Comparison of ENCODE assay signal across 7 mouse cellular contexts in genomic region chr6:84008363-84009171, GRCm38 (mm10). TPM values are rescaled to one million over a fixed set of nuclear protein-coding genes. Genes with fewer than 3 reads are reported as not detected.
DNase-seq lines count a peak whose midpoint lies in the region; ATAC-seq and TF ChIP-seq lines count a peak whose summit lies in the region.

Dysf (plus strand) TSS chr6:84008590.

- peaks cover 9 to 28% of the 10 kb centered on the region in 2 experiments for H3K4me1 ChIP-seq in CH12.LX (ENCODE audit: control insufficient read depth in 1 of 2, insufficient read depth in 2 of 2)
- peaks cover 13% of the 10 kb centered on the region for H3K4me1 ChIP-seq in forebrain, embryonic 14.5 days (ENCODE audit: control insufficient read depth, insufficient read depth, low read length)
- H3K4me1 ChIP-seq in midbrain, embryonic 14.5 days (ENCODE audit: control insufficient read depth, insufficient read depth, low read length) = peaks cover 22% of the 10 kb centered on the region

- ATAC-seq in forebrain, embryonic 14.5 days = peak; percentile 15; the same call in 1 of the 2 replicates
- peak; percentile 46; the same call in 1 of the 2 replicates for ATAC-seq in midbrain, embryonic 14.5 days (ENCODE audit: low FRiP score, low TSS enrichment)

- WGBS in forebrain, embryonic 14.5 days = under 1% methylated on average over 40 of the region's 41 CpGs
- under 1% methylated on average over 41 of the region's 41 CpGs for WGBS in midbrain, embryonic 14.5 days

- dilution Hi-C loops in CH12.LX (cut with MboI; ENCODE audit: extremely low pct_ligation_motif_present, extremely low pct_unique_long_range_greater_than_20kb, low sequenced_read_pairs) = no loop called here

- no peak for TF ChIP-seq CTCF in CH12.LX (conservative IDR thresholded peaks at IDR 0.05 in 1 of 2, IDR thresholded peaks at IDR 0.05 in 1 of 2; ENCODE audit: low read depth in 2 of 2, low read length in 2 of 2)

- H3K79me2 ChIP-seq in CH12.LX (replicated peaks; ENCODE audit: control insufficient read depth, extremely low read depth, insufficient read depth, poor library complexity, severe bottlenecking) = no peaks in the 10 kb centered on the region

- H3K4me3 ChIP-seq in CH12.LX (replicated peaks in 1 of 3; ENCODE audit: low read depth in 2 of 3, low read length in 2 of 3, poor library complexity in 1 of 3) = peak within 1 kb of the TSS; percentile 20 to 41 (median 26)
- H3K4me3 ChIP-seq in forebrain, embryonic 14.5 days (ENCODE audit: low read depth, low read length) = peak within 1 kb of the TSS; percentile 26
- H3K4me3 ChIP-seq in midbrain, embryonic 14.5 days (replicated peaks; ENCODE audit: low read depth, low read length) = peak within 1 kb of the TSS; percentile 38

- intact Hi-C loops in heart, postnatal 25 days (cut with DNase I) = no loop called here

- no peak within 1 kb of the TSS for H3K27ac ChIP-seq in CH12.LX (ENCODE audit: insufficient read depth, low read depth)
- H3K27ac ChIP-seq in forebrain, embryonic 14.5 days (ENCODE audit: low read depth, low read length) = no peak within 1 kb of the TSS
- H3K27ac ChIP-seq in midbrain, embryonic 14.5 days (replicated peaks; ENCODE audit: low read depth, low read length) = no peak within 1 kb of the TSS

- DNase-seq in CH12.LX (ENCODE audit: extremely low read depth) = no peak
- DNase-seq in ZHBTc4 (ENCODE audit: low read depth, low spot score) = peak; percentile 66
- DNase-seq in forebrain, embryonic 14.5 days (ENCODE audit: low spot score) = peak; percentile 40
- peak; percentile 21 for DNase-seq in heart, postnatal 25 days (ENCODE audit: low spot score)
- DNase-seq in layer of hippocampus, postnatal 25 days (ENCODE audit: extremely low spot score in 1 of 2, low spot score in 1 of 2) = peak; percentile 19 to 26
- peak; percentile 62 for DNase-seq in midbrain, embryonic 14.5 days
- no peak for DNase-seq in thymus, postnatal 14 days

- TF ChIP-seq POLR2A in CH12.LX (IDR thresholded peaks at IDR 0.05; ENCODE audit: low read depth, low read length) = no peak

- peak within 1 kb of the TSS; percentile 89 for H3K4me2 ChIP-seq in CH12.LX (ENCODE audit: insufficient read depth, low read depth, poor library complexity, severe bottlenecking)
- H3K4me2 ChIP-seq in forebrain, embryonic 14.5 days (ENCODE audit: low read length) = peak within 1 kb of the TSS; percentile 69
- peak within 1 kb of the TSS; percentile 78 for H3K4me2 ChIP-seq in midbrain, embryonic 14.5 days (ENCODE audit: low read length)

- in situ Hi-C loops in CH12.LX (cut with MboI; ENCODE audit: low pct_ligation_motif_present, low pct_unique_long_range_greater_than_20kb, low sequenced_read_pairs) = no loop called here

- no peak for TF ChIP-seq RAD21 in CH12.LX (IDR thresholded peaks at IDR 0.05; ENCODE audit: low read depth, low read length)

- peak within 1 kb of the TSS; percentile 3; the same call in 1 of the 2 replicates for H3K9ac ChIP-seq in CH12.LX (ENCODE audit: insufficient read depth, low read depth)
- peak within 1 kb of the TSS; percentile 58 for H3K9ac ChIP-seq in forebrain, embryonic 14.5 days (ENCODE audit: low read length)
- H3K9ac ChIP-seq in midbrain, embryonic 14.5 days (replicated peaks; ENCODE audit: low read length) = peak within 1 kb of the TSS; percentile 40

- peaks cover 4% of the 10 kb centered on the region for H3K27me3 ChIP-seq in CH12.LX (replicated peaks)
- H3K27me3 ChIP-seq in forebrain, embryonic 14.5 days (replicated peaks; ENCODE audit: control insufficient read depth, insufficient read depth, low read length) = no peaks in the 10 kb centered on the region
- H3K27me3 ChIP-seq in midbrain, embryonic 14.5 days (ENCODE audit: control insufficient read depth, insufficient read depth, low read length) = no peaks in the 10 kb centered on the region; the same call in 1 of the 2 replicates

- no peak for TF ChIP-seq EP300 in CH12.LX (IDR thresholded peaks at IDR 0.05; ENCODE audit: low read length)

- H3K9me3 ChIP-seq in CH12.LX (replicated peaks; ENCODE audit: low read length) = no peaks in the 10 kb centered on the region
- no peaks in the 10 kb centered on the region for H3K9me3 ChIP-seq in forebrain, embryonic 14.5 days (replicated peaks; ENCODE audit: control insufficient read depth, low read length)
- H3K9me3 ChIP-seq in midbrain, embryonic 14.5 days (ENCODE audit: control insufficient read depth, low read length) = no peaks in the 10 kb centered on the region

- no peaks in the 10 kb centered on the region for H3K36me3 ChIP-seq in CH12.LX (replicated peaks in 1 of 2; ENCODE audit: control insufficient read depth in 1 of 2, insufficient read depth in 1 of 2, low read length in 1 of 2)
- no peaks in the 10 kb centered on the region for H3K36me3 ChIP-seq in forebrain, embryonic 14.5 days (ENCODE audit: control insufficient read depth, insufficient read depth, low read length)
- H3K36me3 ChIP-seq in midbrain, embryonic 14.5 days (ENCODE audit: control insufficient read depth, insufficient read depth, low read length) = no peaks in the 10 kb centered on the region

TF ChIP-seq in CH12.LX, 34 proteins besides CTCF, POLR2A, EP300 and RAD21:
- TF ChIP-seq ZKSCAN1 (IDR thresholded peaks at IDR 0.05; ENCODE audit: borderline replicate concordance, low read depth, low read length) = no peak
- TF ChIP-seq UBTF (IDR thresholded peaks at IDR 0.05; ENCODE audit: low read depth, low read length) = peak; percentile 74; the same call in 1 of the 2 replicates
- TF ChIP-seq CHD2 (IDR thresholded peaks at IDR 0.05; ENCODE audit: low read length) = no peak

RNA-seq across cellular contexts. Expression of gene Dysf, which starts in this region (rescaled TPM):
- total RNA-seq in CH12.LX (2012; rRNA removed) (0.34 and 0.38 TPM in 2 replicates), CH12.LX (2014; rRNA removed) (0.05 and 0.09 TPM in 2 replicates)
- polyA plus RNA-seq in CH12.LX (2012; ENCODE audit: insufficient read length, low read depth) = 0.39 and 0.59 TPM in 2 replicates
- 1.2 and 1.4 TPM in 2 replicates for polyA plus RNA-seq in forebrain, embryonic 14.5 days (2014; fragmentation: Nextera tagmentation; extraction: Ambion mirVana)
- total RNA-seq in heart, postnatal 25 days (2021) = 100 to 1,000 TPM; 111 to 119 TPM
- total RNA-seq in layer of hippocampus, postnatal 25 days (2021) = 1 to 10 TPM; 1.1 to 3.5 TPM
- polyA plus RNA-seq in midbrain, embryonic 14.5 days (2014; fragmentation: Nextera tagmentation; extraction: Ambion mirVana) = 1.3 and 2.9 TPM in 2 replicates

Comparison
In these comparisons a context has a peak if more than half of its experiments do, and no peak if none do; other contexts are left out.
1. RNA of gene Dysf (total RNA-seq): 111 to 119 TPM in heart, postnatal 25 days; 1.1 to 3.5 TPM in layer of hippocampus, postnatal 25 days and 0.05 to 0.38 TPM in CH12.LX; every median in the first group is over 10 times any median in the second.
2. DNase-seq: peak in ZHBTc4 (single experiment), forebrain, embryonic 14.5 days (single experiment), heart, postnatal 25 days (single experiment), layer of hippocampus, postnatal 25 days (2 of 2) and midbrain, embryonic 14.5 days (single experiment); none in CH12.LX (single experiment) and thymus, postnatal 14 days (single experiment).
3. H3K9ac ChIP-seq: peak in every context shown above with its lines; median percentile 58 in forebrain, embryonic 14.5 days; 40 in midbrain, embryonic 14.5 days; 3 in CH12.LX.
4. Peak in every context shown above with its lines, with median percentiles within 50 percentile points of each other: H3K4me2 ChIP-seq and H3K4me3 ChIP-seq.